Mouse (Mus musculus) liver, adult 2 months (tissue): ENCODE results near the gene Xpot. TPM values are rescaled to one million over a fixed set of nuclear protein-coding genes. Genes with fewer than 3 reads are reported as not detected.

ENCODE experiments used
- DNase-seq: peaks from one replicate; pipeline ENCODE4 v3.0.0-alpha.2; 2011; ENCODE audit warnings: low read depth, low spot score; ENCODE audit errors: extremely low read depth
- H3K27ac ChIP-seq: fragments of 200-500 bp; replicated peaks from 2 replicates; pipeline ENCODE4 v1.5.1; 2012; ENCODE audit warnings: low read depth, mild to moderate bottlenecking, control low read depth, inconsistent platforms, low read length; ENCODE audit not compliant: insufficient read depth
- H3K27me3 ChIP-seq: fragments of 200-500 bp; 2 replicates; pipeline ENCODE4 v1.6.1; 2012; ENCODE audit warnings: mild to moderate bottlenecking, moderate library complexity, low read length, inconsistent platforms; ENCODE audit not compliant: control insufficient read depth, insufficient read depth
- H3K36me3 ChIP-seq: fragments of 200-500 bp; 2 replicates; pipeline ENCODE4 v1.6.1; 2012; ENCODE audit warnings: low read length, inconsistent platforms; ENCODE audit not compliant: control insufficient read depth, insufficient read depth
- H3K4me1 ChIP-seq: fragments of 200-500 bp; 2 replicates; pipeline ENCODE4 v1.6.1; 2011; ENCODE audit warnings: low read length; ENCODE audit not compliant: control insufficient read depth, insufficient read depth
- H3K4me3 ChIP-seq: fragments of 200-500 bp; 2 replicates; pipeline ENCODE4 v1.5.1; 2011; ENCODE audit warnings: low read depth, mild to moderate bottlenecking, control low read depth, low read length, moderate library complexity; ENCODE audit not compliant: insufficient read depth
- H3K79me2 ChIP-seq: fragments of 200-500 bp; 2 replicates; pipeline ENCODE4 v1.6.1; 2012; ENCODE audit warnings: inconsistent platforms, mild to moderate bottlenecking, low read length, moderate library complexity; ENCODE audit not compliant: control insufficient read depth, insufficient read depth
- H3K9ac ChIP-seq: fragments of 200-500 bp; 2 replicates; pipeline ENCODE4 v1.6.1; 2012; ENCODE audit warnings: low read depth, mild to moderate bottlenecking, control low read depth, inconsistent platforms, low read length
- CTCF ChIP-seq: fragments of 200-500 bp; IDR thresholded peaks from 2 replicates; pipeline ENCODE4 v1.5.1; 2011; ENCODE audit warnings: low read depth, low read length, control low read depth
- POLR2A ChIP-seq: fragments of 200-500 bp; IDR thresholded peaks from 2 replicates; pipeline ENCODE4 v1.6.1; 2011; ENCODE audit warnings: low read length, control low read depth; ENCODE audit not compliant: insufficient read depth; ENCODE audit errors: extremely low read depth
- WGBS: fragments of 180-500 bp; shearing (Covaris S2); methylation state at CpG from one replicate; pipeline ENCODE4 v1.1.7; 2018; 5-methylcytosine and 5-hydroxymethylcytosine counted together
- polyA plus RNA-seq: library from polyadenylated mRNA; depleted of rRNA; stranded (reverse); fragments of >200 nt; gene quantifications from 2 replicates; pipeline ENCODE4 v1.2.3, GENCODE M21; 2012; rRNA removed
- total RNA-seq: library from RNA; depleted of rRNA; stranded (reverse); fragments of >200 nt; gene quantifications from 2 replicates; pipeline ENCODE4 v1.2.3, GENCODE M21; 2014; rRNA removed

Xpot gene
- total and polyA plus RNA-seq, 2 experiments = 55.5 to 71.7 TPM

GRCm38 (mm10) chr10:121556263-121556662 lies 69.9 kb downstream of the Xpot start:
- Histone ChIP-seq H3K4me1 (no peaks in the 10 kb centered on the region), H3K27me3 (no peaks in the 10 kb centered on the region), H3K27ac (no peak overlapping the region), H3K4me3 (no peak overlapping the region), H3K9ac (no peak overlapping the region), H3K36me3 (peaks cover 69% of the 10 kb centered on the region), H3K79me2 (0 out of 2 replicates have a peak, but pooled peaks cover 5% of the 10 kb centered on the region)
- TF ChIP-seq CTCF (no peak), POLR2A (no peak)
- no peak for DNase-seq
- WGBS = 85% methylated on average over 6 of the region's 6 CpGs

GRCm38 (mm10) chr10:121550334-121550733 lies 75.8 kb downstream of the Xpot start:
- no peaks in the 10 kb centered on the region for H3K79me2 ChIP-seq
- TF ChIP-seq POLR2A (no peak), CTCF (no peak)
- no peak overlapping the region for H3K4me3 ChIP-seq
- no peak for DNase-seq
- H3K36me3 ChIP-seq = peaks cover 66% of the 10 kb centered on the region
- no peak overlapping the region for H3K9ac ChIP-seq
- no peaks in the 10 kb centered on the region for H3K27me3 ChIP-seq
- no peaks in the 10 kb centered on the region for H3K4me1 ChIP-seq
- H3K27ac ChIP-seq = no peak overlapping the region
- WGBS = 91% methylated on average over 9 of the region's 9 CpGs

GRCm38 (mm10) chr10:121549670-121550069 lies 76.5 kb downstream of the Xpot start:
- no peaks in the 10 kb centered on the region for H3K79me2 ChIP-seq
- no peak for DNase-seq
- no peak overlapping the region for H3K27ac ChIP-seq
- TF ChIP-seq CTCF (no peak), POLR2A (no peak)
- no peaks in the 10 kb centered on the region for H3K27me3 ChIP-seq
- H3K4me3 ChIP-seq = no peak overlapping the region
- no peak overlapping the region for H3K9ac ChIP-seq
- WGBS = 86% methylated on average over 5 of the region's 5 CpGs
- peaks cover 60% of the 10 kb centered on the region for H3K36me3 ChIP-seq
- H3K4me1 ChIP-seq = no peaks in the 10 kb centered on the region

GRCm38 (mm10) chr10:121547162-121547561 lies 79.0 kb downstream of the Xpot start:
- Histone ChIP-seq H3K27ac (no peak overlapping the region), H3K4me1 (no peaks in the 10 kb centered on the region), H3K4me3 (no peak overlapping the region), H3K27me3 (no peaks in the 10 kb centered on the region), H3K9ac (no peak overlapping the region), H3K79me2 (no peaks in the 10 kb centered on the region), H3K36me3 (peaks cover 42% of the 10 kb centered on the region)
- no peak for DNase-seq
- 81% methylated on average over 6 of the region's 6 CpGs for WGBS
- TF ChIP-seq POLR2A (no peak), CTCF (no peak)

GRCm38 (mm10) chr10:121543577-121543976 lies 82.6 kb downstream of the Xpot start:
- DNase-seq = no peak
- 91% methylated on average over 6 of the region's 6 CpGs for WGBS

GRCm38 (mm10) chr10:121542156-121542555 lies 84.0 kb downstream of the Xpot start:
- H3K36me3 ChIP-seq = peaks cover 15% of the 10 kb centered on the region
- H3K27me3 ChIP-seq = no peaks in the 10 kb centered on the region
- no peak overlapping the region for H3K27ac ChIP-seq
- no peak overlapping the region for H3K9ac ChIP-seq
- WGBS = 96% methylated on average over 3 of the region's 3 CpGs
- H3K4me1 ChIP-seq = no peaks in the 10 kb centered on the region
- no peaks in the 10 kb centered on the region for H3K79me2 ChIP-seq
- TF ChIP-seq POLR2A (no peak), CTCF (no peak)
- no peak overlapping the region for H3K4me3 ChIP-seq
- DNase-seq = no peak

More at GRCm38 (mm10) chr10:121543577-121543976, 82.6 kb downstream of the Xpot start:
- Histone ChIP-seq H3K27me3 (no peaks in the 10 kb centered on the region), H3K27ac (no peak overlapping the region), H3K36me3 (peaks cover 23% of the 10 kb centered on the region), H3K4me3 (no peak overlapping the region), H3K4me1 (no peaks in the 10 kb centered on the region), H3K79me2 (no peaks in the 10 kb centered on the region), H3K9ac (no peak overlapping the region)
- no peak for TF ChIP-seq POLR2A
- TF ChIP-seq CTCF = no peak

Other genes starting within 250 kb of the Xpot start
- 13.4 and 18.7 TPM in 2 replicates for gene Rassf3, start 150.0 kb downstream of the Xpot start, total RNA-seq
- 20.0 and 22.2 TPM in 2 replicates for gene Rassf3, start 150.0 kb downstream of the Xpot start, polyA plus RNA-seq
- 24.7 and 25.3 TPM in 2 replicates for gene Tbk1, start 39.5 kb downstream of the Xpot start, total RNA-seq
- gene Tbk1, start 39.5 kb downstream of the Xpot start, polyA plus RNA-seq = 7.1 and 8.2 TPM in 2 replicates
- not detected in 2 replicates for gene D930020B18Rik, start 15.3 kb upstream of the Xpot start, total RNA-seq
- gene D930020B18Rik, start 15.3 kb upstream of the Xpot start, polyA plus RNA-seq = not detected in 2 replicates
- gene BC048403, start 113.6 kb upstream of the Xpot start, total RNA-seq = 0.92 and 1.9 TPM in 2 replicates
- gene BC048403, start 113.6 kb upstream of the Xpot start, polyA plus RNA-seq = 3.9 and 5.9 TPM in 2 replicates